26 mouse cellular contexts compared by ENCODE assay signal in the genomic region with DNA sequence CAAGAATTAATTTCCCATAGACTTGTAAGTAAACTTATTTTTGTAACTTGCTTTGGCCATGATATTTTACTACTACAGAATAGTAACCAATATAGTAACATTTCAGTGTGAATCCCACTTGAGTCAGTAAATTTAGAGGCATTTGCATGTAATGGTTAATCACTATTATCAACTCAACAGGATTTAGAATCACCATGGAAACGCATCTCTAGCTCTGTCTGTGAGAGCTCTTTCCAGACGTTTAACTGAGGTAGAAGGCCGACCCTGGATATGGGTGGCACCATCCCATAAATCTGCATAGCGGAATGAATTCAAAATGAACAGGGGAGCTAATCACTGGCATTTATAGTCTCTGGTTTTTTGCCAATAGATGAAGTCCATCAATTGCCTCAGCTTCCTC.
"Had no signal": no experiment of that assay in that cellular context is flagged by ENCODE, and none has a peak within 500 bp of the region (broad histone marks: within the 10 kb centered on the region; RNA-seq: fewer than 3 reads in every experiment).

No protein-coding gene starts in this region.

- H3K4me3 ChIP-seq: gastrocnemius, adult 2 months; heart, embryonic 10.5 days; heart, embryonic 12.5 days; hindbrain, embryonic 10.5 days; hindbrain, embryonic 12.5 days; intestine, embryonic 15.5 days; limb, embryonic 13.5 days; limb, embryonic 15.5 days; liver, embryonic 12.5 days had no signal

- H3K27ac ChIP-seq: gastrocnemius, adult 2 months; heart, embryonic 10.5 days; hindbrain, embryonic 10.5 days; hindbrain, embryonic 12.5 days; hindbrain, embryonic 14.5 days; intestine, embryonic 15.5 days; limb, embryonic 13.5 days; limb, embryonic 15.5 days; liver, embryonic 12.5 days; liver, embryonic 14.5 days had no signal

- H3K36me3 ChIP-seq: heart, embryonic 10.5 days; heart, embryonic 12.5 days; hindbrain, embryonic 10.5 days; hindbrain, embryonic 12.5 days; intestine, embryonic 15.5 days; limb, embryonic 13.5 days; limb, embryonic 15.5 days; liver, embryonic 12.5 days had no signal

- H3K4me2 ChIP-seq: heart, embryonic 12.5 days; hindbrain, embryonic 12.5 days; hindbrain, embryonic 14.5 days; intestine, embryonic 15.5 days; limb, embryonic 13.5 days; limb, embryonic 15.5 days; liver, embryonic 12.5 days had no signal

- H3K9me3 ChIP-seq: heart, embryonic 10.5 days; heart, embryonic 12.5 days; hindbrain, embryonic 10.5 days; hindbrain, embryonic 12.5 days; intestine, embryonic 15.5 days; limb, embryonic 15.5 days; liver, embryonic 12.5 days had no signal

- ATAC-seq: hindbrain, embryonic 16.5 days; inflammation-experienced regulatory T-cells, adult 6 months; intestine, embryonic 15.5 days; intestine, postnatal 0 days; liver, embryonic 12.5 days had no signal

- H3K27me3 ChIP-seq: heart, embryonic 12.5 days; hindbrain, embryonic 12.5 days; intestine, embryonic 15.5 days; limb, embryonic 13.5 days; limb, embryonic 15.5 days; liver, embryonic 12.5 days had no signal

- H3K4me1 ChIP-seq: heart, embryonic 10.5 days; heart, embryonic 12.5 days; hindbrain, embryonic 10.5 days; hindbrain, embryonic 12.5 days; intestine, embryonic 15.5 days; limb, embryonic 13.5 days; limb, embryonic 15.5 days; liver, embryonic 12.5 days had no signal

- H3K9ac ChIP-seq: heart, embryonic 12.5 days; hindbrain, embryonic 12.5 days; hindbrain, embryonic 14.5 days; intestine, embryonic 15.5 days; limb, embryonic 13.5 days; limb, embryonic 15.5 days; liver, embryonic 12.5 days; liver, embryonic 14.5 days had no signal

- DNase-seq: gastrocnemius, adult 2 months; gastrocnemius, postnatal 10 days; gastrocnemius, postnatal 25 days; heart, adult 18-20 months; heart, postnatal 10 days; heart, postnatal 4 days; kidney, adult 18-20 months; kidney, adult 8-10 months; kidney, postnatal 10 days; kidney, postnatal 36 days; layer of hippocampus, adult 9-11 months; layer of hippocampus, postnatal 36 days; left cerebral cortex, postnatal 4 days had no signal
